Mouse (Mus musculus) heart, embryonic 14.5 days (tissue): Measurements from ENCODE around the gene Ltb. TPM values are rescaled to one million over a fixed set of nuclear protein-coding genes. Genes with fewer than 3 reads are reported as not detected.

Source experiments
- ATAC-seq: fragments of 200-750 bp; cut with Nextera tagmentation; 2 replicates; pipeline ENCODE4 v1.8.0; 2017; ENCODE audit warnings: low read depth, moderate TSS enrichment; ENCODE audit not compliant: insufficient number of reproducible peaks, insufficient read depth, low FRiP score
- H3K27ac ChIP-seq, 2 experiments: fragments of 200-500 bp in 1 of 2; fragments of 300-500 bp in 1 of 2; sonication (generic) in 1 of 2; replicated peaks in 1 of 2; 2 replicates each; pipeline ENCODE4 v1.5.1; 2012 to 2014; ENCODE audit warnings: low read depth in 2 of 2, low read length in 2 of 2, control low read depth in 1 of 2, mild to moderate bottlenecking in 1 of 2, mixed read lengths in 1 of 2; ENCODE audit not compliant: control insufficient read depth in 1 of 2, insufficient read depth in 1 of 2
- H3K27me3 ChIP-seq: fragments of 300-500 bp; sonication (generic); 2 replicates; pipeline ENCODE4 v1.6.1; 2014; ENCODE audit warnings: mild to moderate bottlenecking, low read length, control low read depth; ENCODE audit not compliant: control insufficient read depth, insufficient read depth
- H3K36me3 ChIP-seq: fragments of 300-500 bp; sonication (generic); 2 replicates; pipeline ENCODE4 v1.6.1; 2014; ENCODE audit warnings: mild to moderate bottlenecking, control low read depth, low read length, mixed read lengths; ENCODE audit not compliant: control insufficient read depth, insufficient read depth
- H3K4me1 ChIP-seq, 2 experiments: fragments of 200-500 bp in 1 of 2; fragments of 300-500 bp in 1 of 2; sonication (generic) in 1 of 2; 2 replicates each; pipeline ENCODE4 v1.6.1; 2012 to 2014; ENCODE audit warnings: low read length in 2 of 2, control low read depth in 1 of 2, mixed read lengths in 1 of 2; ENCODE audit not compliant: control insufficient read depth in 2 of 2, insufficient read depth in 2 of 2
- H3K4me2 ChIP-seq: fragments of 300-500 bp; sonication (generic); 2 replicates; pipeline ENCODE4 v1.6.1; 2014; ENCODE audit warnings: mild to moderate bottlenecking, low read length
- H3K4me3 ChIP-seq, 2 experiments: fragments of 200-500 bp in 1 of 2; fragments of 300-500 bp in 1 of 2; sonication (generic) in 1 of 2; 2 replicates each; pipeline ENCODE4 v1.5.1; 2012 to 2014; ENCODE audit warnings: low read length in 2 of 2, mild to moderate bottlenecking in 2 of 2, control low read depth in 1 of 2, low read depth in 1 of 2, moderate library complexity in 1 of 2; ENCODE audit not compliant: control insufficient read depth in 1 of 2, insufficient read depth in 1 of 2
- H3K9ac ChIP-seq: fragments of 300-500 bp; sonication (generic); 2 replicates; pipeline ENCODE4 v1.6.1; 2014; ENCODE audit warnings: mild to moderate bottlenecking, low read length
- H3K9me3 ChIP-seq: fragments of 300-500 bp; sonication (generic); 2 replicates; pipeline ENCODE4 v1.6.1; 2016; ENCODE audit warnings: low read length, control low read depth; ENCODE audit not compliant: control insufficient read depth
- WGBS: fragments of 180-500 bp; shearing (Covaris S2); extraction: QIAGEN DNeasy Blood & Tissue Kit; methylation state at CpG from one replicate; pipeline ENCODE4 v1.1.7; 2014; 5-methylcytosine and 5-hydroxymethylcytosine counted together
- polyA plus RNA-seq: library from polyadenylated mRNA; unstranded; fragments of >200 nt; fragmentation: Nextera tagmentation; extraction: Ambion mirVana; gene quantifications from 2 replicates; pipeline ENCODE4 v1.2.1, GENCODE M21; 2014

Gene Ltb
- polyA plus RNA-seq, 1 experiment from 2014 or later: 0.61 TPM

- ATAC-seq: no peak
- H3K4me3 ChIP-seq: no peak overlapping the region
- H3K4me2 ChIP-seq: no peak overlapping the region
- H3K27ac ChIP-seq: no peak overlapping the region
- H3K9ac ChIP-seq: peak overlapping the region; percentile 5; the same call in 1 of the 2 replicates
- WGBS: 77% methylated on average over 11 of the region's 11 CpGs
- peaks cover 10 to 31% of the 10 kb centered on the region in 2 experiments for H3K4me1 ChIP-seq
- no peaks in the 10 kb centered on the region for H3K27me3 ChIP-seq
- no peaks in the 10 kb centered on the region for H3K9me3 ChIP-seq
- H3K36me3 ChIP-seq: peaks cover 58% of the 10 kb centered on the region
These were observed 32.8 kb upstream of the Ltb start for GRCm38 (mm10) chr17:35161421-35161820.

- peaks cover 51% of the 10 kb centered on the region for H3K36me3 ChIP-seq
- peak overlapping the region; percentile 85 for H3K4me2 ChIP-seq
- H3K27ac ChIP-seq: no peak overlapping the region
- H3K27me3 ChIP-seq: no peaks in the 10 kb centered on the region
- 68% methylated on average over 14 of the region's 14 CpGs for WGBS
- peak overlapping the region; percentile 5; the same call in 1 of the 2 replicates for H3K9ac ChIP-seq
- no peak for ATAC-seq
- peaks cover 10 to 31% of the 10 kb centered on the region in 2 experiments for H3K4me1 ChIP-seq
- H3K9me3 ChIP-seq: no peaks in the 10 kb centered on the region
- peak overlapping the region in 1 of 2 experiments; percentile 100; a peak in 3 of 4 replicates for H3K4me3 ChIP-seq
These were observed 32.1 kb upstream of the Ltb start for GRCm38 (mm10) chr17:35162121-35162520.

- no peak overlapping the region; a peak in 1 of 4 replicates for H3K27ac ChIP-seq
- 36% methylated on average over 12 of the region's 12 CpGs for WGBS
- no peak for ATAC-seq
These were observed 31.5 kb upstream of the Ltb start for GRCm38 (mm10) chr17:35162730-35163129.

GRCm38 (mm10) chr17:35163326-35164081 lies 30.7 kb upstream of the Ltb start:
- Histone ChIP-seq H3K9me3 (no peaks in the 10 kb centered on the region), H3K4me2 (peak overlapping the region; percentile 85), H3K9ac (peak overlapping the region; percentile 100), H3K36me3 (peaks cover 37% of the 10 kb centered on the region), H3K4me3 (peak overlapping the region; percentile 94 to 100), H3K27ac (peak overlapping the region; percentile 86 to 99), H3K27me3 (no peaks in the 10 kb centered on the region), H3K4me1 (peaks cover 10 to 31% of the 10 kb centered on the region in 2 experiments)
- 6% methylated on average over 8 of the region's 8 CpGs for WGBS
- no peak for ATAC-seq

More at GRCm38 (mm10) chr17:35162730-35163129, 31.5 kb upstream of the Ltb start:
- Histone ChIP-seq H3K4me3 (peak overlapping the region; percentile 94 to 100), H3K4me2 (peak overlapping the region; percentile 85), H3K27me3 (no peaks in the 10 kb centered on the region), H3K4me1 (peaks cover 10 to 31% of the 10 kb centered on the region in 2 experiments), H3K9me3 (no peaks in the 10 kb centered on the region), H3K9ac (peak overlapping the region; percentile 100), H3K36me3 (peaks cover 45% of the 10 kb centered on the region)

GRCm38 (mm10) chr17:35164218-35164567 lies 30.0 kb upstream of the Ltb start:
- peak; percentile 0; the same call in 1 of the 2 replicates for ATAC-seq
- Histone ChIP-seq H3K4me2 (peak overlapping the region; percentile 85), H3K27me3 (no peaks in the 10 kb centered on the region), H3K27ac (peak overlapping the region; percentile 86 to 99), H3K9ac (peak overlapping the region; percentile 100), H3K36me3 (peaks cover 31% of the 10 kb centered on the region), H3K9me3 (no peaks in the 10 kb centered on the region), H3K4me1 (peaks cover 10 to 31% of the 10 kb centered on the region in 2 experiments), H3K4me3 (peak overlapping the region; percentile 94 to 100)
- under 1% methylated on average over 25 of the region's 28 CpGs for WGBS

GRCm38 (mm10) chr17:35164568-35165450 lies 29.4 kb upstream of the Ltb start, which contains the start of gene Prrc2a:
Prrc2a (minus strand) TSS chr17:35164897.
- Histone ChIP-seq H3K4me2 (peak within 1 kb of the TSS; percentile 85), H3K36me3 (peaks cover 24% of the 10 kb centered on the region), H3K9ac (peak within 1 kb of the TSS; percentile 100), H3K4me3 (peak within 1 kb of the TSS; percentile 94 to 100), H3K9me3 (no peaks in the 10 kb centered on the region), H3K4me1 (peaks cover 10 to 31% of the 10 kb centered on the region in 2 experiments), H3K27me3 (no peaks in the 10 kb centered on the region), H3K27ac (peak within 1 kb of the TSS; percentile 99 to 100)
- under 1% methylated on average over 70 of the region's 89 CpGs for WGBS
- ATAC-seq: peak; percentile 94

- H3K9ac ChIP-seq: peak overlapping the region; percentile 70
- no peaks in the 10 kb centered on the region for H3K9me3 ChIP-seq
- peak overlapping the region; percentile 72 for H3K4me2 ChIP-seq
- 24% methylated on average over 12 of the region's 12 CpGs for WGBS
- ATAC-seq: no peak
- peaks cover 16% of the 10 kb centered on the region for H3K36me3 ChIP-seq
- H3K4me3 ChIP-seq: peak overlapping the region; percentile 81 to 100
- H3K27ac ChIP-seq: peak overlapping the region; percentile 99 to 100
- no peaks in the 10 kb centered on the region for H3K27me3 ChIP-seq
- peaks cover 10 to 31% of the 10 kb centered on the region in 2 experiments for H3K4me1 ChIP-seq
These were observed 28.6 kb upstream of the Ltb start for GRCm38 (mm10) chr17:35165451-35166155.
